Mouse (Mus musculus) MEL (cell line): ENCODE data around the gene Hdac4. TPM values are rescaled to one million over a fixed set of nuclear protein-coding genes. Genes with fewer than 3 reads are reported as not detected.

ENCODE experiments used
- DNase-seq: peaks from one replicate; pipeline ENCODE4 v3.0.0; 2011; ENCODE audit warnings: low read depth, low spot score
- H3K27ac ChIP-seq: 2 replicates; pipeline ENCODE4 v1.5.1; 2012; ENCODE audit warnings: low read depth, mild to moderate bottlenecking, control low read depth, low read length, moderate library complexity; ENCODE audit not compliant: control insufficient read depth
- H3K27me3 ChIP-seq, 2 experiments: fragments of 150-350 bp in 1 of 2; sonication (generic) in 1 of 2; 2 replicates each; pipeline ENCODE4 v1.6.1; 2012; ENCODE audit warnings: low read length in 2 of 2, mild to moderate bottlenecking in 2 of 2, improper control_type of control experiment in 1 of 2, moderate library complexity in 1 of 2; ENCODE audit not compliant: insufficient read depth in 2 of 2, control insufficient read depth in 1 of 2
- H3K36me3 ChIP-seq, 2 experiments: 2 replicates each; pipeline ENCODE4 v1.6.1; 2012 to 2014; ENCODE audit warnings: low read length in 2 of 2, improper control_type of control experiment in 1 of 2, inconsistent platforms in 1 of 2, mild to moderate bottlenecking in 1 of 2; ENCODE audit not compliant: insufficient read depth in 2 of 2, control insufficient read depth in 1 of 2
- H3K4me1 ChIP-seq, 2 experiments: fragments of 150-350 bp in 1 of 2; sonication (generic) in 1 of 2; 2 replicates each; pipeline ENCODE4 v1.6.1; 2012; ENCODE audit warnings: low read length in 2 of 2, improper control_type of control experiment in 1 of 2, mild to moderate bottlenecking in 1 of 2; ENCODE audit not compliant: insufficient read depth in 2 of 2, control insufficient read depth in 1 of 2
- H3K4me3 ChIP-seq, 2 experiments: fragments of 150-350 bp in 1 of 2; sonication (generic) in 1 of 2; 2 replicates each; pipeline ENCODE4 v1.5.1; 2012; ENCODE audit warnings: low read depth in 2 of 2, low read length in 2 of 2, mild to moderate bottlenecking in 2 of 2, moderate library complexity in 2 of 2, control low read depth in 1 of 2, improper control_type of control experiment in 1 of 2; ENCODE audit not compliant: control insufficient read depth in 1 of 2, insufficient read depth in 1 of 2
- H3K79me2 ChIP-seq: 2 replicates; pipeline ENCODE4 v1.6.1; 2012; ENCODE audit warnings: mild to moderate bottlenecking, low read length, moderate library complexity; ENCODE audit not compliant: control insufficient read depth, poor library complexity, insufficient read depth
- H3K9ac ChIP-seq: 2 replicates; pipeline ENCODE4 v1.6.1; 2012; ENCODE audit warnings: low read depth, mild to moderate bottlenecking, control low read depth, low read length, moderate library complexity; ENCODE audit not compliant: control insufficient read depth, poor library complexity, severe bottlenecking
- H3K9me3 ChIP-seq: fragments of 150-350 bp; sonication (generic); replicated peaks from 2 replicates; pipeline ENCODE4 v1.6.1; 2012; ENCODE audit warnings: mild to moderate bottlenecking, low read length, improper control_type of control experiment, moderate library complexity; ENCODE audit not compliant: insufficient read depth
- BHLHE40 ChIP-seq: IDR thresholded peaks from 2 replicates; pipeline ENCODE4 v1.6.1; 2012; ENCODE audit warnings: low read depth, mild to moderate bottlenecking, inconsistent platforms, low read length, improper control_type of control experiment, borderline replicate concordance
- CTCF ChIP-seq, 3 experiments: IDR thresholded peaks in 2 of 3; conservative IDR thresholded peaks in 1 of 3; 2 replicates each; pipeline ENCODE4 v1.5.1; 2011 to 2012; ENCODE audit warnings: low read length in 3 of 3, low read depth in 2 of 3, mild to moderate bottlenecking in 2 of 3, improper control_type of control experiment in 1 of 3, inconsistent platforms in 1 of 3, mixed read lengths in 1 of 3, moderate library complexity in 1 of 3; ENCODE audit not compliant: control insufficient read depth in 1 of 3, insufficient read depth in 1 of 3, poor library complexity in 1 of 3, severe bottlenecking in 1 of 3
- ETS1 ChIP-seq: IDR thresholded peaks from 2 replicates; pipeline ENCODE4 v1.6.1; 2012; ENCODE audit warnings: low read depth, mild to moderate bottlenecking, inconsistent platforms, low read length, improper control_type of control experiment, moderate library complexity
- GABPA ChIP-seq: IDR thresholded peaks from 2 replicates; pipeline ENCODE4 v1.6.1; 2012; ENCODE audit warnings: low read depth, mild to moderate bottlenecking, inconsistent platforms, low read length, improper control_type of control experiment, moderate library complexity
- GATA1 ChIP-seq: IDR thresholded peaks from 2 replicates; pipeline ENCODE4 v1.6.1; 2011; ENCODE audit warnings: low read depth, low read length, improper control_type of control experiment
- HCFC1 ChIP-seq: IDR thresholded peaks from 2 replicates; pipeline ENCODE4 v1.6.1; 2012; ENCODE audit warnings: low read depth, mild to moderate bottlenecking, inconsistent platforms, low read length, improper control_type of control experiment, moderate library complexity
- MAZ ChIP-seq: IDR thresholded peaks from 2 replicates; pipeline ENCODE4 v1.6.1; 2012; ENCODE audit warnings: low read depth, mild to moderate bottlenecking, inconsistent platforms, low read length, improper control_type of control experiment
- MEF2A ChIP-seq: IDR thresholded peaks from 2 replicates; pipeline ENCODE4 v1.6.1; 2014; ENCODE audit warnings: low read depth, mild to moderate bottlenecking, inconsistent platforms, low read length, improper control_type of control experiment; ENCODE audit not compliant: poor library complexity, insufficient replicate concordance, severe bottlenecking; ENCODE audit errors: extremely low read depth
- MXI1 ChIP-seq: IDR thresholded peaks from 2 replicates; pipeline ENCODE4 v1.6.1; 2011; ENCODE audit warnings: mild to moderate bottlenecking, low read depth, low read length, improper control_type of control experiment
- MYB ChIP-seq: IDR thresholded peaks from 2 replicates; pipeline ENCODE4 v1.6.1; 2011; ENCODE audit warnings: mild to moderate bottlenecking, low read depth, low read length, improper control_type of control experiment
- NELFE ChIP-seq: IDR thresholded peaks from 2 replicates; pipeline ENCODE4 v1.6.1; 2011; ENCODE audit warnings: low read depth, low read length, improper control_type of control experiment
- NRF1 ChIP-seq: IDR thresholded peaks from 2 replicates; pipeline ENCODE4 v1.6.1; 2014; ENCODE audit warnings: low read depth, mild to moderate bottlenecking, inconsistent platforms, low read length, improper control_type of control experiment, moderate library complexity; ENCODE audit not compliant: poor library complexity, insufficient read depth, severe bottlenecking
- POLR2AphosphoS5 ChIP-seq: IDR thresholded peaks from 2 replicates; pipeline ENCODE4 v1.6.1; 2012; ENCODE audit warnings: low read depth, borderline replicate concordance, mild to moderate bottlenecking, inconsistent platforms, low read length, moderate library complexity, mixed read lengths
- RCOR1 ChIP-seq: IDR thresholded peaks from 2 replicates; pipeline ENCODE4 v1.6.1; 2012; ENCODE audit warnings: low read depth, mild to moderate bottlenecking, inconsistent platforms, low read length, improper control_type of control experiment
- TAL1 ChIP-seq: IDR thresholded peaks from 2 replicates; pipeline ENCODE4 v1.6.1; 2012; ENCODE audit warnings: mild to moderate bottlenecking, inconsistent platforms, low read length, moderate library complexity, mixed read lengths
- USF1 ChIP-seq: IDR thresholded peaks from 2 replicates; pipeline ENCODE4 v1.6.1; 2014; ENCODE audit warnings: low read depth, mild to moderate bottlenecking, inconsistent platforms, low read length, improper control_type of control experiment, moderate library complexity
- USF2 ChIP-seq, 2 experiments: IDR thresholded peaks; 2 replicates each; pipeline ENCODE4 v1.6.1; 2011 to 2012; ENCODE audit warnings: improper control_type of control experiment in 2 of 2, low read length in 2 of 2, borderline replicate concordance in 1 of 2, inconsistent platforms in 1 of 2, low read depth in 1 of 2, mild to moderate bottlenecking in 1 of 2; ENCODE audit not compliant: insufficient read depth in 1 of 2
- ZC3H11A ChIP-seq: IDR thresholded peaks from 2 replicates; pipeline ENCODE4 v1.6.1; 2012; ENCODE audit warnings: low read depth, mild to moderate bottlenecking, inconsistent platforms, low read length, improper control_type of control experiment
- ZMIZ1 ChIP-seq: IDR thresholded peaks from 2 replicates; pipeline ENCODE4 v1.6.1; 2012; ENCODE audit warnings: low read depth, mild to moderate bottlenecking, inconsistent platforms, low read length, improper control_type of control experiment, moderate library complexity
- polyA plus RNA-seq, 2 experiments: library from polyadenylated mRNA; stranded (reverse) in 1 of 2; unstranded in 1 of 2; fragments of >175 nt in 1 of 2; fragments of >200 nt in 1 of 2; gene quantifications; 2 replicates each; pipeline versions ENCODE4 v1.2.1 to v1.2.4; 2012; ENCODE audit warnings: low replicate concordance in 2 of 2, low read depth in 1 of 2; ENCODE audit not compliant: insufficient read length in 2 of 2, insufficient read depth in 1 of 2, missing spikeins in 1 of 2
- total RNA-seq: library from RNA; depleted of rRNA; stranded (reverse); fragments of 300-350 nt; gene quantifications from 2 replicates; pipeline ENCODE4 v1.2.3, GENCODE M21; 2012

The Hdac4 gene
- total and polyA plus RNA-seq, 3 experiments: 11.0 to 19.5 (median 12.3) TPM

- no peaks in the 10 kb centered on the region for H3K9me3 ChIP-seq
- H3K4me1 ChIP-seq: peaks cover 4 to 7% of the 10 kb centered on the region in 2 experiments; a peak in 2 of 4 replicates
- DNase-seq: no peak
- no peak overlapping the region for H3K27ac ChIP-seq
- H3K9ac ChIP-seq: no peak overlapping the region
- peaks cover 48% of the 10 kb centered on the region for H3K79me2 ChIP-seq
- no peaks in the 10 kb centered on the region for H3K27me3 ChIP-seq
- peaks cover 0 to 9% of the 10 kb centered on the region in 2 experiments; a peak in 2 of 4 replicates for H3K36me3 ChIP-seq
- TF ChIP-seq ZMIZ1 (no peak), HCFC1 (no peak), ETS1 (no peak), CTCF (IDR thresholded peaks at IDR 0.05 in 2 of 3, conservative IDR thresholded peaks at IDR 0.05 in 1 of 3; ENCODE audit: control insufficient read depth in 1 of 3, insufficient read depth in 1 of 3, low read depth in 2 of 3, low read length in 3 of 3, poor library complexity in 1 of 3, severe bottlenecking in 1 of 3) (no peak), RCOR1 (no peak), MAZ (no peak), USF2 (IDR thresholded peaks at IDR 0.05; ENCODE audit: borderline replicate concordance in 1 of 2, insufficient read depth in 1 of 2, low read depth in 1 of 2, low read length in 2 of 2) (no peak), GABPA (no peak), GATA1 (no peak), BHLHE40 (no peak), USF1 (no peak), MYB (no peak), ZC3H11A (no peak), NELFE (no peak), TAL1 (no peak), NRF1 (no peak), MXI1 (no peak), MEF2A (no peak), POLR2AphosphoS5 (no peak)
- TF ChIP-seq, all 39 proteins: peak for 0
- no peak overlapping the region for H3K4me3 ChIP-seq
These were observed 21.1 kb downstream of the Hdac4 start for GRCm38 (mm10) chr1:92174251-92174897.
